Mouse (Mus musculus) small intestine, adult 2 months (tissue): ENCODE measurements around the gene Ntm. TPM values are rescaled to one million over a fixed set of nuclear protein-coding genes. Genes with fewer than 3 reads are reported as not detected.

Experiments used
- H3K27ac ChIP-seq: fragments of 200-500 bp; 2 replicates; pipeline ENCODE4 v1.5.1; 2012; ENCODE audit warnings: low read depth, low read length, control low read depth, inconsistent platforms; ENCODE audit not compliant: insufficient read depth
- H3K27me3 ChIP-seq: fragments of 200-500 bp; 2 replicates; pipeline ENCODE4 v1.6.1; 2012; ENCODE audit warnings: mild to moderate bottlenecking, moderate library complexity, low read length, inconsistent platforms; ENCODE audit not compliant: control insufficient read depth, insufficient read depth
- H3K36me3 ChIP-seq: fragments of 200-500 bp; 2 replicates; pipeline ENCODE4 v1.6.1; 2012; ENCODE audit warnings: mild to moderate bottlenecking, low read length, control low read depth, inconsistent platforms; ENCODE audit not compliant: control insufficient read depth, insufficient read depth
- H3K4me1 ChIP-seq: fragments of 200-500 bp; 2 replicates; pipeline ENCODE4 v1.6.1; 2012; ENCODE audit warnings: low read length, inconsistent platforms, mixed read lengths; ENCODE audit not compliant: control insufficient read depth, insufficient read depth, insufficient read length
- H3K4me3 ChIP-seq: fragments of 200-500 bp; 2 replicates; pipeline ENCODE4 v1.5.1; 2012; ENCODE audit warnings: low read depth, mild to moderate bottlenecking, control low read depth, inconsistent platforms, low read length, moderate library complexity
- CTCF ChIP-seq: fragments of 200-500 bp; IDR thresholded peaks from 2 replicates; pipeline ENCODE4 v1.5.1; 2012; ENCODE audit warnings: low read depth, mild to moderate bottlenecking, control low read depth, inconsistent platforms, low read length, moderate library complexity, mixed read lengths; ENCODE audit not compliant: insufficient replicate concordance, insufficient read length; ENCODE audit errors: extremely low read depth
- POLR2A ChIP-seq: fragments of 200-500 bp; IDR thresholded peaks from 2 replicates; pipeline ENCODE4 v1.6.1; 2012; ENCODE audit warnings: low read depth, mild to moderate bottlenecking, control low read depth, inconsistent platforms, low read length, moderate library complexity
- WGBS: fragments of 180-500 bp; shearing (Covaris S2); methylation state at CpG from one replicate; pipeline ENCODE4 v1.1.7; 2018; 5-methylcytosine and 5-hydroxymethylcytosine counted together
- polyA plus RNA-seq: library from polyadenylated mRNA; depleted of rRNA; stranded (reverse); fragments of >200 nt; gene quantifications from 2 replicates; pipeline ENCODE4 v1.2.3, GENCODE M21; 2012

The Ntm gene
- polyA plus RNA-seq, 1 experiment = 0.10 TPM

DNA sequence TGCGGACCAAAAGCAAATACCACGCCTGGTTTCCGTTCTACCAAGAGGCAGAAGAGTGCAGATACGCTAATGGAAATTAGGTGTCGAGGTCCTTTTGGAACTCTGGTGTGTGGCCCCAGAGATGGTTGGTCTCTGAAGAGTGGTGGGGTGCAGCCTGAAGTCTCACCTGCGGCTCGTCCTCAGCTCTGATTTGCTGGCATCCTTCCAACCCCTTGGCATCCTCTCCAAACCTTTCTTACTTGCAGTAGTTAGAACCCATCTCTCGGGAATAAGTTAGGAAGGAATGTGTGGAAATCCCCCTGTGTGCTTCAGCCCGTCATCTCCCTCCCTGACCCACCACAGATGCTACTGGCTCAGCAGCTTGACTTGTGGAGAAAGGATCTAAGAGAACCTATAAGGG is 367.6 kb downstream of the Ntm start:
- H3K27ac ChIP-seq = no peak overlapping the region
- no peaks in the 10 kb centered on the region for H3K4me1 ChIP-seq
- no peaks in the 10 kb centered on the region for H3K27me3 ChIP-seq
- 76% methylated on average over 9 of the region's 9 CpGs for WGBS
- no peaks in the 10 kb centered on the region for H3K36me3 ChIP-seq
- no peak overlapping the region for H3K4me3 ChIP-seq
- no peak for TF ChIP-seq POLR2A
- TF ChIP-seq CTCF = no peak

DNA sequence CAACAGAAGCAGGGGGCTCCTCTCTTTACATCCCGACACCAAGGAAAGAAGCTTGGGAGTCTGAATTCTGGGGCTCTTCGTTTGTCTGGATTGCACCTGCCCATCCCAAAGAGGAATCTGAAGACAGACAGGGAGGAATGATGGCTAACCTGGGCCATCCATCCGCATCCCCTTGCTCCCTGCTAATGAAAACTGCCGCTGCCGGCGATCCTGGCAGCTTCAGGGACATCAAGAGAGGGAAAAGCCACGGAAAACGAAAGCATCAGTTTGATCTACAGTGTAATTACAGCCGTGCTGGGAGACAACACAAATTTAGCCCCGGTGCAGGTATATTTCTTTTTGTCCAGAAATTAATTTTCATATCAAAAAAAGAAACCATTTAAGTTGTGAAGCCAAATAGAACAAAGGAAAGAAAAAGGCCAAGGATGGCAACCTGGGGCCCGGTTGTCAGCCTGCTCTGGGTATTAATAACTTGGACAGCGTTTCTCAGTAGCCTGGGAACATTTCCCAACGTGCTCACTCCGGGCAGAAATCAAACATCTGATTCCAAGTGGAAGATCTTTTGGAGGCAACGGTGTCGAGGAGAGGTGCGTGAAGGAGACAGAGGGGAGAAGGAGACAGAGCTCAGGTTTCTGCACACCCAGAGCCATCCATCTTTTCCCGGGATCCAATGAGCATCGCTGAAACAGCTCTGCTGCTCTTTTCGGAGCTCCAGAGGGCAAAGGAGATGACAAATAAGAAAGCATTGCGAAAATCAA is 368.2 kb downstream of the Ntm start:
- H3K4me1 ChIP-seq = no peaks in the 10 kb centered on the region
- WGBS = 75% methylated on average over 21 of the region's 21 CpGs
- H3K27me3 ChIP-seq = no peaks in the 10 kb centered on the region
- H3K4me3 ChIP-seq = no peak overlapping the region
- H3K27ac ChIP-seq = no peak overlapping the region
- no peak for TF ChIP-seq POLR2A
- no peak for TF ChIP-seq CTCF
- no peaks in the 10 kb centered on the region for H3K36me3 ChIP-seq

DNA sequence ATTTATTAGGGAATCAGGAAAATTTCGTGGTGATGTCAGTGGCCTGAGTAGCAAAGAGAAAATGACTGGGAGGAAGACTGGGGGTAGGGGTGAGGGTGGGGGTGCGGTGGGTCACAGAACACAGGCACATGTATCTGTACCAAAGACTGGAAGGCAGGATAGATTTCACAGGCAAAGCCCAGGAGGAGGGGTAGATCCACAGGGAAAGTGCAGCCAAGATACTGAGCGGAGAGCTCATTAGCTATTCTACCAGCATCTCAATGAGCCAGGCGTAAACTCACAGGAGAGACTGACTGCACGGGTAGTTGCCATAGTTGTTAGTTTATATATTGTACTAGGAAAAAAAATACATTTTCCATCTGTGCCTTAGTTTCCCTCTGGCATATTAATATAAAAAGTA is 375.6 kb downstream of the Ntm start:
- no peak overlapping the region for H3K27ac ChIP-seq
- TF ChIP-seq CTCF (no peak), POLR2A (no peak)
- no peaks in the 10 kb centered on the region for H3K36me3 ChIP-seq
- no peaks in the 10 kb centered on the region for H3K27me3 ChIP-seq
- no peak overlapping the region for H3K4me3 ChIP-seq
- 69% methylated on average over 5 of the region's 5 CpGs for WGBS
- no peaks in the 10 kb centered on the region for H3K4me1 ChIP-seq

DNA sequence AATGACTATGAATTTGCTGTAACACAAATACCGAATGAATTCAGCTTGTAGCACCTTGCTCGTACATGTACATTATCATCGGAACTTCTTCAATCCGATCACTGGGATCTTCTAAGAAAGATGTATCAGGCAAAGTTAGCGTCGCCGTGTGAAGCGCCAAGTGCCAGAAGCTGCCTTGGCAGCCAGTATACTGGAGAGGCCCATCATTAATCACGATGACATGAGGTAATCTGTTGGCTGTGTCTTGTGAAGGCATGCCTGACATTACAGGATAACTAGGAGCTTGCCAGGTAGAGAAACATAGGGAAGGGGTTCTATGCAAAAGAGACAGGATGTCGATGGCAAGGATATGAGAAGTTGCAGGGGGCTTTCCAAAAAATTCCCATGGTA is 376.6 kb downstream of the Ntm start:
- H3K27me3 ChIP-seq = no peaks in the 10 kb centered on the region
- 82% methylated on average over 10 of the region's 10 CpGs for WGBS
- no peaks in the 10 kb centered on the region for H3K36me3 ChIP-seq
- no peaks in the 10 kb centered on the region for H3K4me1 ChIP-seq
- H3K4me3 ChIP-seq = no peak overlapping the region
- no peak overlapping the region for H3K27ac ChIP-seq
- TF ChIP-seq CTCF = no peak
- no peak for TF ChIP-seq POLR2A

DNA sequence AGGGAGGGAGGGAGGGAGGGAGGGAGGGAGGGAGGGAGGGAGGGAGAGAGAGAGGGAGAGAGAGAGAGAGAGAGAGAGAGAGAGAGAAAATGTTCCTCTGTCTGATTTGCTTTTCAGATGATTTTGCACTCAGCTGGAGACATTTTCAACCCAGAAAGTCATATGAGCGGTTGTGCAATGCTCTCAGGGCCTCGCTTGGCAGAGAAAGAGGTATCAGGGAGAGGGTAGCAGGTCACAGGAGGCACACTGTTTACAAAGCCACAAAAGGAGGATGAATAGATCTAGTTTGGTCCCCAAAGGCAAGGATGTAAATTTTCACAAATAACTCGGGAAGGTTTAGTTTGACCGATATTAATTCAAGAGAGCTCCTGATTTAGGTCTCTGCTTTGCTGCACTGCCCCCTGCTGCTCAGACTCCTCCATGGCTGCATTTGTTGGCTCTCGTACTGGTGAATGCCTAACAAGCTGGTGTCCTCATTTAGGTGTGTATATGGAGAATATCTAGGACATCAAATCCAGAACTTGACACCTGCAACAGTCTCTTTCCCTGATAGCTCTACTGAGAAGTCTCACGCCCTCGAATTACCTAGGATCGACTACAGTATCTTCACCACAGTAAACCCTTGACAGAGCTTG is 377.1 kb downstream of the Ntm start:
- no peak overlapping the region for H3K4me3 ChIP-seq
- H3K27me3 ChIP-seq = no peaks in the 10 kb centered on the region
- no peaks in the 10 kb centered on the region for H3K4me1 ChIP-seq
- WGBS = 57% methylated on average over 8 of the region's 8 CpGs
- no peak for TF ChIP-seq POLR2A
- 0 out of 2 replicates have a peak, but pooled peaks have one; percentile 25 for TF ChIP-seq CTCF
- no peak overlapping the region for H3K27ac ChIP-seq
- no peaks in the 10 kb centered on the region for H3K36me3 ChIP-seq

DNA sequence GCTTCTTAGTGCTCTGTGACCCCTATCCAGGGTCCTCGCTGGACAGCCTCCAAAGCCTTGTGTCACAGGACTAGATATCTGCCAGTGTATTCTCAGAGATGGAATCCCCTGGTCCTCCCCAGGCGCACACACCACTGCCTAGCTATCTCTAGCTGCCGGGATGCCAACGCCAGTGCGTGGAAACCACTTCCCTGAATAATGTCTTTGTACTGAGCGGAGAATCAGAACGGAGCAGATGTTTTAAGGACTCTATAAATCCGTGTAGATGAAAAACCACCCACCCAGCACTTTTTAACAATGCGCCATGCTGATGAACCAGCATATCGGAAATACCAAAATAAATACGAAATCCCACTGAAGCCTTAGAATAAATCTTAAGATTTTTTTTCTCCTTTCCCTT is 384.7 kb downstream of the Ntm start:
- no peaks in the 10 kb centered on the region for H3K36me3 ChIP-seq
- H3K27me3 ChIP-seq = no peaks in the 10 kb centered on the region
- TF ChIP-seq POLR2A (no peak), CTCF (no peak)
- no peak overlapping the region for H3K4me3 ChIP-seq
- WGBS = 82% methylated on average over 11 of the region's 11 CpGs
- no peak overlapping the region for H3K27ac ChIP-seq
- no peaks in the 10 kb centered on the region for H3K4me1 ChIP-seq

DNA sequence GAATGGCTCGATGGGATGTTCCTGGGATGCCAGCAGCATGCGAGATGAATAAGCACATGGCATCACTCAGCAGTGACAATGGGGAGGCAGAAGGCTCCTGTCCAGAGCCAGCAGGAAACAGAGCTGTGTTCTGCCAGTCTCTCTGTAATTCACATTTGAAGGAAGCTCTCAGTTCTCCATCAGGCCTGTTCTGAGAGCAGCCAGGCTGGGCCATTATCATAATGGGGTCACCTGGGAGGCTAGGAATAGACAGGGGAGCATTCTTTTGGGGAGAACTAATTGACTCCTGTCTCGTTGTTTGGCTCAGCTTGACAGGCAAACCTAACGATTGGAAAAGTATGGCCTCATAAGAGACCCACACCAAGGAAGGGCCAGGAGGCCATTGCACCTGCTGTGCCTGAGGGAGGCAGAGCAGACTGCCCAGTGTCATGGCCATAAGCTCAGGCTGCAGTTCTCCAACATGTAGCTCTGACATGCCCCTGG is 386.8 kb downstream of the Ntm start:
- 70% methylated on average over 4 of the region's 4 CpGs for WGBS
- no peaks in the 10 kb centered on the region for H3K27me3 ChIP-seq
- H3K4me3 ChIP-seq = no peak overlapping the region
- H3K27ac ChIP-seq = no peak overlapping the region
- H3K36me3 ChIP-seq = no peaks in the 10 kb centered on the region
- no peak for TF ChIP-seq CTCF
- no peak for TF ChIP-seq POLR2A
- H3K4me1 ChIP-seq = no peaks in the 10 kb centered on the region

DNA sequence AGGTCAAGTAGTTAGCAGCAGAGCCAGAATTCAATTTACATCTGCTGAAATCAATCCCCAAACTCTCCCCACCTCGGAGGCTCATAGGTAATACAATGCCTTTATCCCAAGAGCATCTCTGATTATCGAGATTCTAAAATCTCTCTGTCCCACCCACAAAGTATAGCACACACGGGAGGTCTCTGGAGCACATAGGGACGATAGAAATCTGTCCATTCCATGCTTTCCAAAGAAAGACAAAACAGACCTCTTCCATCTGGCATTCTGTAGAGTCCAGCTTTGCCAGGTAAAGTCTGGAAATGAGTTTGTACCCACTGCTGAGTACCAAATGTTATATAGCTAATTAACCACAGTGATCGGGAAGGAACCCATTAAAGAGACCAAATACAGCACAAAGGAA is 388.4 kb downstream of the Ntm start:
- Histone ChIP-seq H3K4me1 (no peaks in the 10 kb centered on the region), H3K4me3 (no peak overlapping the region), H3K36me3 (no peaks in the 10 kb centered on the region), H3K27ac (no peak overlapping the region), H3K27me3 (no peaks in the 10 kb centered on the region)
- TF ChIP-seq POLR2A = no peak
- TF ChIP-seq CTCF = no peak
- WGBS = 67% methylated on average over 5 of the region's 5 CpGs
